Mouse (Mus musculus): ENCODE measurements at regions not wholly inside any gene's neighbourhood (a gene's known extent, or its start where the extent isn't known, plus 50 kb on each side); places are given as distances from the start of the nearest gene placed in this dataset.
"Not testable (repeated sequence)": the region's sequence is repeated elsewhere in the genome, so short reads cannot be mapped to it uniquely, and the experiment has no call there.

DNA sequence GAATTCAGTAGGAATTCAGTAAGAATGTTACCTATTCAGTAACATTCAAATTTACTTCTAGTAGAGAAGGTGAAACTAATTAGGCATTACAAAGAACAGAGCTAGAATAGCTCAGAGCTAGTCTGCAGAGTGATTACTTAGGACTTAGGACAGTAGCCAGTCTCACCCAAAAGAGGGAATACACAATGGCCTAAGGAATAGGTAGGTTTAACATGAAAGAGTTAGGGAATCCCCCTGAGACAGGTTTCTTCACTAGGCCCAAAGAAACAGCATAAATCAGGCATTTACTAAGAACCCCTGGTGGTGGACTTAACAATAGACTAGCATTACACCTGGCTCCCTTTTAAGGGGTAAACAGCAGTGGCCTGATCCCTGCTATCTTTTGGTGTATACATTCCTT lies 357.7 kb upstream of the Kcnh7 start:
- not testable (repeated sequence) for TF ChIP-seq CTCF, EP300 (IDR thresholded peaks at IDR 0.05; ENCODE audit: low read depth)
